Mouse (Mus musculus): ENCODE measurements around the gene Loxl4.

DNA sequence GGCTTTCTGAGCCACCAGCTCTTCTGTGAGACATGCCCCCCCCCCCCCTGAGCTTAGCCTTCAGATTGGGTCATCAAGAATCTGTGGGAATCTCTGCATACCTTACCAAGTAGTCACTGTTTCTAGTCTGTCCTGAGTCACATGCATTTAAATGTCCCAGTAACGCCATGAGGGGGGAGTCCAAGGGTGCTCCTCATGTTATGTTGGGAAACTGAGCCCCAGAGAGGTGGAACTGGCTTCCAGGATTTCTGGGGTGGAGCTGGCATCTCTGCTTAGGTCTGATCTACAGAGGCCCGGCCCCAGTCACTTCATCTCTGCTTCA, 47.6 kb upstream of the Loxl4 start:
- TF ChIP-seq CTCF (IDR thresholded peaks at IDR 0.05; ENCODE audit: insufficient read depth, low read length) (no peak), POLR2A (IDR thresholded peaks at IDR 0.05; ENCODE audit: borderline replicate concordance, extremely low read depth, low read depth, low read length) (no peak)

All from lung, adult 2 months (tissue).